Mouse (Mus musculus): ENCODE results near the gene Fut2. TPM values are rescaled to one million over a fixed set of nuclear protein-coding genes. Genes with fewer than 3 reads are reported as not detected.

The Fut2 gene
- total and polyA plus RNA-seq, 2 experiments from 2014 or later, result 0.15 TPM; not detected in 1

- 92% methylated on average over 11 of the region's 11 CpGs for WGBS
- Histone ChIP-seq H3K4me1 (ENCODE audit: insufficient read depth, low read length) (peaks cover 4% of the 10 kb centered on the region; the same call in 1 of the 2 replicates), H3K9ac (replicated peaks; ENCODE audit: low read length) (no peak overlapping the region), H3K4me3 (ENCODE audit: low read length) (no peak overlapping the region), H3K27ac (no peak overlapping the region), H3K36me3 (ENCODE audit: insufficient read depth, low read length) (no peaks in the 10 kb centered on the region), H3K9me3 (ENCODE audit: low read length) (no peaks in the 10 kb centered on the region), H3K27me3 (ENCODE audit: insufficient read depth, low read length) (peaks cover 7% of the 10 kb centered on the region), H3K4me2 (ENCODE audit: low read depth, low read length) (no peak overlapping the region)
- ATAC-seq (no peak), DNase-seq (ENCODE audit: low spot score) (no peak)
- TF ChIP-seq CTCF (IDR thresholded peaks at IDR 0.05; ENCODE audit: low read depth), result no peak
Observed at GRCm38 (mm10) chr7:45623507-45623906, 42.7 kb downstream of the Fut2 start.

DNA sequence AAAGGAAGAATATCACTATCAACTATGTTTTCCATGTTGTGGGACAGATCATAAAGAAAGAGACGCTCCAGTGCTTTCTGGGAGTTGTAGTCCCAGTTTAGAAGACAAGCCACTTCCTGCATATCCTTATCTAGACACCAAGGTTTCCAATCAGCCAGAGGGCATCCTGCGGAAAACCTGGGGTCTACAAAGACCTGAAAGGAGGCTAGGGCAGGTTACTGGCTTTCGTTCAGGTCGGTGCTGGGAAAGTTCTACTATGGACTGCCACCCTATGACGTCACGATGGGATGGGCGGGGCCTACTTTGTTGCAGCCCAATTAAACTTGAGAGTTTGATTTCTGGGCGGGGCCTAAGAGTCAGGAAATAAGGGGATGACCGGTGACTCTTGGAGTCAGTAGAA is 44.8 kb downstream of the Fut2 start, which contains the start of gene Izumo1:
Gene Izumo1 (plus strand): TSS at position 369 of the 400 bp plus-strand sequence.
- H3K27ac ChIP-seq, result no peak within 1 kb of the TSS
- H3K27me3 ChIP-seq (ENCODE audit: insufficient read depth, low read length), result peaks cover 16% of the 10 kb centered on the region
- 26% methylated on average over 9 of the region's 9 CpGs for WGBS
- H3K4me2 ChIP-seq (ENCODE audit: low read depth, low read length), result no peak within 1 kb of the TSS
- no peak within 1 kb of the TSS for H3K4me3 ChIP-seq (ENCODE audit: low read length)
- TF ChIP-seq CTCF (IDR thresholded peaks at IDR 0.05; ENCODE audit: low read depth), result no peak
- H3K36me3 ChIP-seq (ENCODE audit: insufficient read depth, low read length), result no peaks in the 10 kb centered on the region
- H3K4me1 ChIP-seq (ENCODE audit: insufficient read depth, low read length), result 0 out of 2 replicates have a peak, but pooled peaks cover 3% of the 10 kb centered on the region
- DNase-seq (ENCODE audit: low spot score), result no peak
- H3K9ac ChIP-seq (replicated peaks; ENCODE audit: low read length), result no peak within 1 kb of the TSS
- H3K9me3 ChIP-seq (ENCODE audit: low read length), result no peaks in the 10 kb centered on the region
- no peak for ATAC-seq

DNA sequence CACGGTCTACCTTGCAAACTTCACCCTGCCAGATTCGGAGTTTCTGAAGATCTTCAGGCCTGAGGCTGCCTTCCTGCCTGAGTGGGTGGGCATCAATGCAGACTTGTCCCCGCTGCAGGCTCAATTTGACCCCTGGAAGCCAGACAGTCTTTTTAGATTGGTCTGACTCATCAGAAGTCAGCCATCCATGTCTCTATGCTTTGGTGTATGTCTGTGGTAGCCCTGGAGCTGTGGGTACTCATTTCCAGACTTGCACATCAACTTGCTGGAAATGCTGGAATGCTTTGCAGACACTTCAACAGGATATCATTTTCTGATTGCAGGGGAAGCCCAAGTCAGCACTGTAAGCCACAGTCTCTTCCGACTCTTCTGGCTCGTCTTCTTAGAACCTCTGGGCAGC is 46.6 kb downstream of the Fut2 start:
- peaks cover 16% of the 10 kb centered on the region for H3K27me3 ChIP-seq (ENCODE audit: insufficient read depth, low read length)
- no peak for DNase-seq (ENCODE audit: low spot score)
- H3K4me3 ChIP-seq (ENCODE audit: low read length), result no peak overlapping the region
- no peak overlapping the region for H3K4me2 ChIP-seq (ENCODE audit: low read depth, low read length)
- no peaks in the 10 kb centered on the region for H3K36me3 ChIP-seq (ENCODE audit: insufficient read depth, low read length)
- no peak for ATAC-seq
- no peaks in the 10 kb centered on the region for H3K9me3 ChIP-seq (ENCODE audit: low read length)
- H3K9ac ChIP-seq (replicated peaks; ENCODE audit: low read length), result no peak overlapping the region
- 0 out of 2 replicates have a peak, but pooled peaks cover 3% of the 10 kb centered on the region for H3K4me1 ChIP-seq (ENCODE audit: insufficient read depth, low read length)
- WGBS, result 87% methylated on average over 5 of the region's 5 CpGs
- H3K27ac ChIP-seq, result no peak overlapping the region
- TF ChIP-seq CTCF (IDR thresholded peaks at IDR 0.05; ENCODE audit: low read depth), result no peak

GRCm38 (mm10) chr7:45618316-45618715 is 47.9 kb downstream of the Fut2 start:
- peaks cover 16% of the 10 kb centered on the region for H3K27me3 ChIP-seq (ENCODE audit: insufficient read depth, low read length)
- H3K4me1 ChIP-seq (ENCODE audit: insufficient read depth, low read length), result 0 out of 2 replicates have a peak, but pooled peaks cover 3% of the 10 kb centered on the region
- 88% methylated on average over 5 of the region's 5 CpGs for WGBS
- H3K36me3 ChIP-seq (ENCODE audit: insufficient read depth, low read length), result no peaks in the 10 kb centered on the region
- DNase-seq (ENCODE audit: low spot score) (no peak), ATAC-seq (no peak)
- H3K4me3 ChIP-seq (ENCODE audit: low read length), result no peak overlapping the region
- no peak overlapping the region for H3K27ac ChIP-seq
- no peaks in the 10 kb centered on the region for H3K9me3 ChIP-seq (ENCODE audit: low read length)
- no peak overlapping the region for H3K4me2 ChIP-seq (ENCODE audit: low read depth, low read length)
- no peak overlapping the region for H3K9ac ChIP-seq (replicated peaks; ENCODE audit: low read length)
- TF ChIP-seq CTCF (IDR thresholded peaks at IDR 0.05; ENCODE audit: low read depth), result no peak

- no peak for TF ChIP-seq CTCF (IDR thresholded peaks at IDR 0.05; ENCODE audit: low read depth)
- H3K36me3 ChIP-seq (ENCODE audit: insufficient read depth, low read length), result no peaks in the 10 kb centered on the region
- no peak within 1 kb of the TSS for H3K9ac ChIP-seq (replicated peaks; ENCODE audit: low read length)
- H3K9me3 ChIP-seq (ENCODE audit: low read length), result no peaks in the 10 kb centered on the region
- no peak within 1 kb of the TSS for H3K27ac ChIP-seq
- H3K4me1 ChIP-seq (ENCODE audit: insufficient read depth, low read length), result 0 out of 2 replicates have a peak, but pooled peaks cover 3% of the 10 kb centered on the region
- 7% methylated on average over 31 of the region's 31 CpGs for WGBS
- DNase-seq (ENCODE audit: low spot score) (no peak), ATAC-seq (0 out of 2 replicates have a peak, but pooled peaks have one; percentile 18)
- H3K4me2 ChIP-seq (ENCODE audit: low read depth, low read length), result peak within 1 kb of the TSS; percentile 48
- peak within 1 kb of the TSS; percentile 17 for H3K4me3 ChIP-seq (ENCODE audit: low read length)
- H3K27me3 ChIP-seq (ENCODE audit: insufficient read depth, low read length), result peaks cover 16% of the 10 kb centered on the region
Observed at GRCm38 (mm10) chr7:45617042-45617695, 49.0 kb downstream of the Fut2 start, which contains the start of gene Fut1. Gene Fut1, plus strand, starts transcription at chr7:45617289.

- ATAC-seq, result no peak
- H3K9ac ChIP-seq (replicated peaks; ENCODE audit: low read length), result no peak overlapping the region
Observed at GRCm38 (mm10) chr7:45616277-45616676, 49.9 kb downstream of the Fut2 start.

DNA sequence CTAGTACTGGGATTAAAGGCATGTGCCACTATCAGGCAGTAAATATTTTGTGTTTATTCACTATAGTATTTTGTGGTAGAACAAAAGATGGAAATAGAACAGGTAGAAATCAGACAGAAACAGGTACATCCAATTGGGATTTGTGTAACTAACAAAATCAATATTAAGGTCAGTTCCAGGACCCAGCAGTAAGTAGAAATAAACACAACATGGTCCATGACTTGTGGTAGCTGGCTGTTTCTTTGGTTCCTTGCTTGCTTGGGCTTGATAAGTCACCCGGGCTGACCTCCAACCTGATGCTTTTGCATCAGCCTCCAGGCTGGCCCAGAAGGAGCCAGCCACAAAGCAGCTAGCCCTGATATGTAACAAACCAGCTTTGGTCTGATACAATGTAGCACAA is 56.7 kb downstream of the Fut2 start:
- no peak overlapping the region for H3K4me2 ChIP-seq (ENCODE audit: low read depth, low read length)
- H3K4me3 ChIP-seq (ENCODE audit: low read length), result no peak overlapping the region
- no peaks in the 10 kb centered on the region for H3K36me3 ChIP-seq (ENCODE audit: insufficient read depth, low read length)
- no peak overlapping the region for H3K9ac ChIP-seq (replicated peaks; ENCODE audit: low read length)
- WGBS, result 79% methylated on average over 1 of the region's 1 CpGs
- H3K27me3 ChIP-seq (ENCODE audit: insufficient read depth, low read length), result no peaks in the 10 kb centered on the region
- no peak overlapping the region for H3K27ac ChIP-seq
- H3K9me3 ChIP-seq (ENCODE audit: low read length), result no peaks in the 10 kb centered on the region
- ATAC-seq, result no peak
- no peaks in the 10 kb centered on the region for H3K4me1 ChIP-seq (ENCODE audit: insufficient read depth, low read length)
- DNase-seq (ENCODE audit: low spot score), result no peak
- no peak for TF ChIP-seq CTCF (IDR thresholded peaks at IDR 0.05; ENCODE audit: low read depth)

More at GRCm38 (mm10) chr7:45616277-45616676, 49.9 kb downstream of the Fut2 start:
- 0 out of 2 replicates have a peak, but pooled peaks cover 3% of the 10 kb centered on the region for H3K4me1 ChIP-seq (ENCODE audit: insufficient read depth, low read length)
- H3K27ac ChIP-seq, result no peak overlapping the region
- DNase-seq (ENCODE audit: low spot score), result no peak
- no peak overlapping the region for H3K4me3 ChIP-seq (ENCODE audit: low read length)
- no peak for TF ChIP-seq CTCF (IDR thresholded peaks at IDR 0.05; ENCODE audit: low read depth)
- H3K27me3 ChIP-seq (ENCODE audit: insufficient read depth, low read length), result peaks cover 16% of the 10 kb centered on the region
- no peaks in the 10 kb centered on the region for H3K9me3 ChIP-seq (ENCODE audit: low read length)
- WGBS, result 31% methylated on average over 6 of the region's 6 CpGs
- no peaks in the 10 kb centered on the region for H3K36me3 ChIP-seq (ENCODE audit: insufficient read depth, low read length)
- no peak overlapping the region for H3K4me2 ChIP-seq (ENCODE audit: low read depth, low read length)
